Mouse (Mus musculus) erythroblast, embryonic 14.5 days (primary cell): ENCODE measurements around the gene Itgb3.

ENCODE experiments used
- GATA1 ChIP-seq: IDR thresholded peaks from 2 replicates; pipeline ENCODE4 v1.6.1; 2012; ENCODE audit warnings: low read length, inconsistent platforms, mixed read lengths
- TAL1 ChIP-seq: IDR thresholded peaks from 3 replicates; pipeline ENCODE4 v1.6.1; 2012; ENCODE audit warnings: low read length, inconsistent platforms, mixed read lengths

DNA sequence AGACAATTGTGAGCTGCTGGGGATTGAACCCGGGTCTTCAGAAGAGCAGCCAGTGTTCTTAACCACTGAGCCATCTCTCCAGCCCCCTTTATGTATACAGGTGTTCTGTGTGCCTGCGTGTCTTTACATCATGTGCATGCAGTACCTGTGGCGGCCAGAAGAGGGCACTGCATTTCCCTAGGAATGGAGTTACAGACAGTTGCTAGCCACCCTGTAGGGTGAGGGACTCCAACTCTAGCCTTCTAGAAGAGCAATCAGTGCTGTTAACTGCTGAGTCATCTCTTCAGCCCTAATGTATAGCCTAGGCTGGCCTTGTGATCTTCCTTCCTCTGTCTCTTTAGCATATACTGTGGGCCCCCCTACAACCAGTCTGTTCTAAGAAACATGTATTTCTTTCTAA is 40.8 kb downstream of the Itgb3 start:
- no peak for TF ChIP-seq TAL1
- no peak for TF ChIP-seq GATA1
